Mouse (Mus musculus): ENCODE results near the gene Ripk3.
"Not testable (repeated sequence)": the region's sequence is repeated elsewhere in the genome, so short reads cannot be mapped to it uniquely, and the experiment has no call there.

The Ripk3 gene

DNA sequence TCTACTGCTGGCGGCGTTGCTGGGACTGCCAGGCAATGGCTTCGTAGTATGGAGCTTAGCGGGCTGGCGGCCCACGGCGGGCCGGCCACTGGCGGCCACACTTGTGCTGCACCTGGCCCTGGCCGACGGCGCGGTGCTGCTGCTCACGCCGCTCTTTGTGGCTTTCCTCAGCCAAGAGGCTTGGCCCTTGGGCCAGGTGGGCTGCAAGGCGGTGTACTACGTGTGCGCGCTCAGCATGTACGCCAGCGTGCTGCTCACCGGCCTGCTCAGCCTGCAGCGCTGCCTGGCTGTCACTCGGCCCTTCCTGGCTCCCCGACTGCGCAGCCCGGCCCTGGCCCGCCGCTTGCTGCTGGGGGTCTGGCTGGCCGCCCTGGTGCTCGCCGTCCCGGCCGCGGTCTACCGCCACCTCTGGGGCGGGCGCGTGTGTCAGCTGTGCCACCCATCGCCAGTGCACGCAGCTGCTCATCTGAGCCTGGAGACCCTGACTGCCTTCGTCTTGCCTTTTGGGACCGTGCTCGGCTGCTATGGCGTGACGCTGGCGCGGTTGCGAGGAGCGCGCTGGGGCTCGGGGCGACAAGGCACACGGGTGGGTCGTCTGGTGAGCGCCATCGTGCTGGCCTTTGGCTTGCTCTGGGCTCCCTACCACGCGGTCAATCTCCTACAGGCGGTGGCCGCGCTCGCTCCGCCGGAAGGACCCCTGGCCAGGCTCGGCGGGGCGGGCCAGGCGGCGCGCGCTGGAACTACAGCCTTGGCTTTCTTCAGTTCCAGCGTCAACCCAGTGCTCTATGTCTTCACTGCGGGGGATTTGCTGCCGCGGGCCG, 26.5 kb downstream of the Ripk3 start:
- in situ Hi-C loops (cut with MboI), result no loop called here

DNA sequence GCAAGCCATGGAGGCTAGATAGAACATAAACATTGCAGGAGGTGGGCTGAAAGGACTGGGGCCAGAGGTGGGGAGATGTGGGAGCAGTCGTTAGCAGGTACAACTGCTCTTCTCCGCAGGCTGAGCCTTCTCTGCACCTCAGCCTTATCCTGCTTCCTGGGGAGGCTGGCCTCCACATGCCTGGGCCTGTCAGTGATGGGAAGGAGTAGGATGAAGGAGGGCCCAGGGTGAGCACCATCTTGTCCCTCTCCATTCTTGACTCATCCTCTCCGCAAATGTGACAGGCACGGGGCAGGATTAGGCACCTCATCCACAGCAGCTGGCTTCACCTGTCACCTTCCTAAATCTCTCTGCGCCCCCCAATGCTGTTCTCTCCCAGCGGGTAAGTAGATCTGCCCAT, 27.5 kb downstream of the Ripk3 start, which contains the start of gene Ltb4r2:
Ltb4r2 (plus strand) TSS at position 266 of the 400 bp plus-strand sequence.
- in situ Hi-C loops (cut with MboI), result no loop called here

DNA sequence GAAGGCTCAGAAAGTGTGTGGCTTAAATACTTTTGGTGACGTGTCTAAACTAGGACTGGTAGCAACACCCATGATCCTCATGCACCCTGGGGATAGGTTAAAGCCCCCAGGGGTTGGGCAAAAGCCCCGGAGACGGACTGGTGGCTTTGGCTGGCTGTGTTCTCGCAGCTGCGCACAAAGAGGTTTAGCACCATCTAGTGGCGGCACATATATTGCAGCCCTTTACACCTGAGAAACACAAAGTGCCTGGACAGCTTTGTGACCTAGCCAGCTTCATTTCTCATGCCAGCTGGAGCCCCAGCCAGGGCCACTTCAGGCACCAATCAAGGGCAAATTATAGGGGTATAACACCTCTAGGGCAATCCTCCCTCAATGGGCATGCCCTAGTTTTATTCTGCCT, 28.5 kb downstream of the Ripk3 start:
- in situ Hi-C loops (cut with MboI), result not testable (repeated sequence)

DNA sequence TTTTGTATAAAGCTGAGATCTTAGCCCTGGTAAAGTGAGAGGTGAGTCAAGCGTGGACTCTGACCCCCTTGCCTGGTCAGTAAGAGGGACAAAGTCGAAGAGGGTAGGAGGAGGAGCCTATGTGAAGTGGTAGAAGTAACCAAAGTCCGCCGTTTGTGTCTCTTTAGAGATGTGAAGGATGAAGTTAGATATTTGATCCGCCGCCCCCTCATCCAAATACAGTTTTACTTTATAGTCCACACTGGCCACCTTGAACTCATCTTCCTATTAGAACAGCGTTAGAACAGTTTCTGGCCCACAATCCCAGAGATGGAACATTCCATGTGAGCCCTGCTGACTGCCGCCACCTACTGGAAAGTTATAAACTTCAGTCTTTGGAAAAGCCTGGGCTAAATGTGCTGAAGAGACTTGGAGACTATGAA, 30.3 kb downstream of the Ripk3 start, which contains the start of gene Cideb:
Cideb (minus strand) TSS at position 96 of the 422 bp plus-strand sequence.
- in situ Hi-C loops (cut with MboI), result no loop called here

DNA sequence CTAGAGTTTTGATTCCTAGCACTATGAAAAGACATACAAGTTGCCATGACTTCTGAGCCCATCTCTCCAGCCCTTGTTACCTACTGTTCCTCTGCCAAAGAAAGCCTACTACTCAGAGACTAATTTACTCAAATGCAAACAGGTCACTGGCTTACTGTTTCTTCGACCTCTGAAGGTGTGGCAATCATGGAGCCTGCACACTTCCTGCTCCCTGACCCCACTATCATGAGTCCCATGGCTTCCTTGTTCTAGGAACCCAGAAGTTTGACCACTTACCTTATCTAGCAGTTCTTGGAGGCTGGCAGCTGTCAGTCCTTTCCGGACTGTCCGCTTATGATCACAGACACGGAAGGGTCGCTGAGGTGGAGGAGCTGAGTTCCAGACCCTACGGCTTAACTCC, 31.1 kb downstream of the Ripk3 start:
- in situ Hi-C loops (cut with MboI), result no loop called here

DNA sequence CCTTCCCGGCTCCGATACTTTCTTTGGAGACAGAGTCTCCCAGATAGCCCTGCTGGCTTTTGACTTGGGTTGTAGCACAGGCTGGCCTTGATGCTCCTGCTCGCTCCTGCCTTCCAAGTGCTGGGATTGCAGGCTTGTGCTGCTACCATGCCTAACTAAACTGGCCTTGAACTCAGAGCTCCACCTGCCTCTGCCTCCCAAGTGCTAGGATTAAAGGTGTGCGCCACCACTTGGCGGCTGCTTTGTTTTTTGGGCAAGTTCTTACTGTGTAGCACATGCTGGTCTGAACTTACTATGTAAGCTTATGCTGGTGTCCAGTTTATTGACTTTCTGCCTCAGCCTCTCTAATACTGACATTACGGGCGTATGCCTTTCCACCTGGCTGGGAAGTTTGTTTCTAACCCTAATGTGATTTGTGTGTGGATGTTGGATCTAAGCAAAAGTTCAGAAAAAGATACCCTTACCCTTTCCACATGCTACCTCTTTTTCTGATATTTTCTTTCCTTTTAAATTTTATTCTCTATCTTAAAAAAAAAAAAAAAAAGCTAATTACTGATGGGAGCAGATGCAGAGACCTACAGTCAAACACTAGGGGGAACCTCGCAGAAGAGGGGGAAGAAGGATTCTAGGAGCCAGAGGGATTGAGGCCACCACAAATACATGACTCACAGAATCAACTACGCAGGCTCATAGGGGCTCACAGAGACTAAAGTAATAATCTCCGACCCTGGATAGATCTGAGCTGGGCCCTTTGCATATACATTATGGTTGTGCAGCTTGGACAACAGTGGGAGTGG, 41.4 kb downstream of the Ripk3 start:
- in situ Hi-C loops (cut with MboI), result no loop called here

DNA sequence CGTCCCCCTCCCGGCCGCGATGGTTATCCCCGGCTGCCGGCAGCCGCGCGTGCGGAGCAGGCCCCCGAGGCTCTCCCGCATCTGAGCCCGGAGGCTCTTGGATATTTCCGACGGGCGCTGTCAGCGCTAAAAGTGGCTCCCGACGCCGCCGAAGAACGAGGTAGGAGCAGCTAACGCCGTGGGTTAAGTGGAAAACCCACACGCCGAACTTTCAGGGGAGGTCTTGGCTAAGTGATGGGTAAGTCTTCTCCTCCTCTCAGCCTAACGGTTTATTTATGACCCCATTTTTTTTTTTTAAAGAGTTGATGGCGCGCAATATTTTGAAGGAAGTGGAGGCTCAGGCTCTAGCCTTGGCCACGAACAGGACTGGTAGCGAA, 42.8 kb downstream of the Ripk3 start:
- in situ Hi-C loops (cut with MboI), result no loop called here

DNA sequence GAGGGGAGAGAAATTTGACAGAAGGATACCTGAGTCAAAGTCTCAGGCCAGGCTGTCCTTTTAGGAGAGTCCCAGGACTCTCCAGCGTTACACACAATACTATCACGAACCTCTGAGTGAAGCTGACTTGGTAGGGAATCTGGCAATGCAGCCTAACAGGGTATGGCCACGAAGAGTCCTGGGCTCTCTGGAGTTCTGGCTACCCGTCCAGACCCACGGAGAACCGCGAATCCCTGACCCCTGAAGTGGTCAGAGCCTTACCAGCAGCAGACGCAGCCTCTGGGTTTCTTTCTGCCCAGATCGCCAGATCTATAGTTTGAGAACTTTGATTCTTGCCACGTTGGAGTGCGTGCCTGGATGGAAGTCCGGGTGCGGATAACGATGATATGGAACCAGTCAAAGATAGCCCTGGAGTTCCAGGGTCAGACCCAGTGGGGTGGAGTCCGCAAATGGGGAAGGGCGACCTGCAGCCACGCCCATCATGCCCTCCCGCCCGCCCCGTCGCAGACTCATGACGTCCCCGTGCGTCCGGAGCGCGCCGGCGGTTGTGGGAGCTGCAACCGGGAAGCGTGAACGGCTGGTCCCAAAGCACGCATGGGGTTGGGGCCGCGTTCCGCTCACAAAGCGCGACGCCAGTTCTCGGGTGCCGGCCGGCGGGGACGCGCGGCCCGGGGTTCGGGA, 43.3 kb downstream of the Ripk3 start, which contains the start of the genes Dhrs1 and Nop9:
Dhrs1 (minus strand) TSS at position 511 of the 681 bp plus-strand sequence.
Nop9 (plus strand) TSS at position 514 of the 681 bp plus-strand sequence.
- in situ Hi-C loops (cut with MboI), result no loop called here

DNA sequence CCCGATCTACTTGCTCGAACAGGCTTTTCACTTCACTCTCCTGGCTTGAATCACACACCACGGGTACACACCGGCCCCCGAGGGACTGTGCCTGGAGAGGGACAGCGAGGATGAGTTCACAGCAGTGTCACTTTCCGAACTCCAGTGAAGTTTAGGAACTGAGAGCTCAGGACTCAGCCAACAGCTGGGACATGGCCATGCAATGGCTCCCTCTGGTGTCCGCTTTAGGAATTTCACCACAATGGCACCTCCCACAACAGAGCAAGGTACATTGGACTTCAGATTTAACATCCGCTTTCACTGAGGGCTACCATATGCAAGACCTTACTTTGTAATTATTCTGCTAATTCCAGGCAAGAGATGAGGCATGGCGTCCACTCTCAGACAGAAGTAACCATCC, 45.0 kb downstream of the Ripk3 start:
- in situ Hi-C loops (cut with MboI), result loop anchor here (5.0 kb wide), 1 partner anchor 61 kb away; the partner anchor contains the start of gene Tinf2

DNA sequence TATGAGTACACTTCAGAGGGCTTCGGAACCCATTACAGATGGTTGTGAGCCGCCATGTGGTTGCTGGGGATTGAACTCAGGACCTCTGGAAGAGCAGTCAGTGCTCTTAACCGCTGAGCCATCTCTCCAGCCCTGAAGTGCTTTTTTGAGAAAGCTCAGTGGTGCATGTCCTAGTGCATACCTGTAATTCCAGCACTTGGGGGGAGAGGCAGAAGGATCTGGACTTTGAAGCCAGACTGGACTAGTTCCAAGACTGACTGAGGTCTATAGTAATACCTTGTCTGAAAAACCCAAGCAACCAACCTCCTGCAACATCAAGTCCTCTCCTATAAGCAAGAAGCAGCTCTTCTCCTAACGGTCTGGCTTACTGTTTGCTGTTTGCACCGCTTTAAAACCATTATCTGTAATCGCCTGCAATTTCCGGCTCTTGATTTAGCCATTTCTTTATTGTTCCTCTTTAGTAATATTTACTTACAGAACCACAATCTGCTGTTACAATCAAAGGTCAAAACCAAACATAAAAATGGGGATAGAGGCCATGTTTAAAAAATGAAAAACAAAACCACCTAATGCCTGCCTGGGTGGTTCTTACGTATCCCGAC, 51.5 kb downstream of the Ripk3 start:
- in situ Hi-C loops (cut with MboI), result no loop called here

DNA sequence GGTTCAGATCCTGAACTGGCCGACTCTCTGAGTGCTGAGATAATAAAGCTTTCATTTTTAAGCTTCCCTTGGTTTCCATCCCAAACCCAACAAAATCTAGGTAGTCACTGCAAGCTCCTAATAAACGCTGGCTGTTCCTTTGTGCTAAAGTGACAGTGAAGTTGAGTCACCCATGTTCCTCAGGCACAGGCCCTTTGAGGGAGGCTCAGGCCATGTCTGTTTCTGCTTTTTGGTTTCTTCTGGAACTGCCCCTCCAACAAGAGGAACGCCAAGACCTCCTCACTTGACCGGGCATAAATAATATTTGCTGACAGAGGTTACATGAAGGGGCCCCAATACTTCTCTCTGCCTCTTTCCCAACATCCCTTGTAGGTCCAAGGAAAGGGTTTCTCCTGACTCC, 52.9 kb downstream of the Ripk3 start:
- in situ Hi-C loops (cut with MboI), result no loop called here

DNA sequence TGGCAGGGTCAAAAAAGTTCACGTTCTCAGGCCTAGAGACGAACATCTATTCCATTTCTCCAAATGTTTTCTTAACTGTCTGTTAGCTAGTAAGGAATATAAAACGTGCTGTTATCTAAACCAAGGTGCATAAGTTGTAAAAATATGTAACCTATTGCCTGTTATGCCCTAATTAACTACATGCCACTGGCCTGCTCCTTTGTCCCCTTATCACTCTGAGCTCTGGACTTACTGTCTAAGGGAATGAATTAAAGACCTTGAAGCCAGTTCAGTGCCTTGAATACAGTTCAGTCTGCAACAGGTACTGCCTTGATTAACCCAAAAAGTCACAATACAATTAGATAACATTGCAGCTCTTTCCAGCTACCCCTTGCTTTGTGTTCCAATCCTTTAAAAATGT, 53.3 kb downstream of the Ripk3 start:
- in situ Hi-C loops (cut with MboI), result no loop called here
